Mouse (Mus musculus) thymus, postnatal 25 days (tissue): ENCODE data around the gene Mbd5.

Experiments
- DNase-seq: peaks from one replicate; pipeline ENCODE4 v3.0.0; 2022

The Mbd5 gene

GRCm38 (mm10) chr2:49354066-49354465 is 404.8 kb downstream of the Mbd5 start:
- DNase-seq: no peak

- no peak for DNase-seq
Measured at GRCm38 (mm10) chr2:49355867-49356266, 406.6 kb downstream of the Mbd5 start.

GRCm38 (mm10) chr2:49358128-49358814 is 409.0 kb downstream of the Mbd5 start:
- no peak for DNase-seq

- peak; percentile 37 for DNase-seq
Measured at GRCm38 (mm10) chr2:49358839-49359520, 409.7 kb downstream of the Mbd5 start.

GRCm38 (mm10) chr2:49359706-49360105 is 410.4 kb downstream of the Mbd5 start:
- no peak for DNase-seq

- no peak for DNase-seq
Measured at GRCm38 (mm10) chr2:49364546-49364945, 415.2 kb downstream of the Mbd5 start.

GRCm38 (mm10) chr2:49366878-49367545 is 417.7 kb downstream of the Mbd5 start:
- DNase-seq: no peak

- no peak for DNase-seq
Measured at GRCm38 (mm10) chr2:49367546-49367917, 418.2 kb downstream of the Mbd5 start.

GRCm38 (mm10) chr2:49371632-49372031 is 422.3 kb downstream of the Mbd5 start:
- DNase-seq: no peak

GRCm38 (mm10) chr2:49372586-49372985 is 423.3 kb downstream of the Mbd5 start:
- DNase-seq: no peak
